Mouse (Mus musculus) adrenal gland, adult 8-10 months (tissue): ENCODE results near the gene P3h1. TPM values are rescaled to one million over a fixed set of nuclear protein-coding genes. Genes with fewer than 3 reads are reported as not detected.

Source experiments
- DNase-seq: peaks from one replicate; pipeline ENCODE4 v3.0.0; 2022
- total RNA-seq, 4 experiments: library from RNA; stranded (reverse); gene quantifications; 2 replicates each; pipeline ENCODE4 v1.2.4; 2022

Gene P3h1
- 10 to 100 TPM; 26.1 to 35.2 (median 28.6) TPM for total RNA-seq

DNA sequence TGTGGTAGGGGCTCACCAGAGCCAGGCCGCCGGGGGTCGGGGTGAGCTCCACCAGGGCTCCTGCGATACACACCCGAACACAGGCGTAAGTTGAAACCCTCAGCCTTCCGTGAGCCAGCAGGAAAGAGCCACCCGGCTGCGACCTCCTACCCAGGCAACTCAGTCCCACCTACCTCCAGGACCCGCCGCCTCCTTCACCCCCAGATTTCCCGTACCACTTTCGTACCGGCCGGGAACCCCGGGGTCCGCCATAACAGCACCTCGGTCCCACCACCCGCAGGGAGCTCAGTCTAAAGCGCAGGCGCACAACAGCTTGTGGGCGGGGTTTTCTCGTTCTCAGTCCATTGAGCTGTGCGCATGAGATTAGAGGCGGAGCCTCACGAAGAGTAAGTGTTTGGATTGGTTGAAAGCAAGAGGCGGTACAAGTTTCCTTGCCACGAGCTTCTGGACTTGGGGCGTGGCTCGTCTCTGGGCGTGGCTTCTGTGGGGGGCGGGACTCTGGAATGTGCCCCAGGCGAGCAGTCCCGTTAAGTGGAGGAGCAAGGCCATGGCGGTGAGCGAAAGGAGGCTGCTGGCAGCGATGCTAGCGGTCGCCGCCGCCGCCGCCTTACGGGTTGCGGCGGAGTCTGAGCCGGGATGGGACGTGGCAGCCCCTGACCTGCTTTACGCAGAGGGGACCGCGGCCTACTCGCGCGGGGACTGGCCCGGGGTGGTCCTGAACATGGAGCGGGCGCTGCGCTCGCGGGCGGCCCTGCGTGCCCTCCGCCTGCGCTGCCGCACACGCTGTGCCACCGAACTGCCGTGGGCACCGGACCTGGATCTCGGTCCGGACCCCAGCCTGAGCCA lies at the start of gene P3h1, which contains the start of gene AU022252:
P3h1 (plus strand) TSS at position 506 of the 846 bp plus-strand sequence.
AU022252 (minus strand) TSS at position 303 of the 846 bp plus-strand sequence.
- DNase-seq: peak; percentile 99

GRCm38 (mm10) chr4:119183525-119183924 lies 49.2 kb upstream of the P3h1 start:
- no peak for DNase-seq

DNA sequence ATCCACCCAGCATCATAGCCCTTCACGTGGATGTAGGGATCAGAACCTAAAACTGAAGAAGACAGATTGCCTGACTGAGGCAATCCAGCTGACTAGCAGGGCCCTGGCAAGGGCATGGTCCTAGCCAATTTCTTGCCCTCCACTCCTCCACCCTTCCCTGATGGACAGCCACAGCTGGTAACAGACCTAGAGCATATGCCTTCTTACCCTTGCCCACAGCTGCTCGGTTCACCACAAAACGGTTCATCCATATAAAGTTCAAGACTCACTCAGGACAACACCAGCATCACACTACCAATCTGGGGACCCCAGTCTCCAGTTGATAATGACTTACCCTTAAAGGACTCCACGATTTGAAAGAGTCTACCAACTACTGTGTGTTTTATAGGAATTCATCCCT lies 46.9 kb upstream of the P3h1 start:
- DNase-seq: no peak

GRCm38 (mm10) chr4:119188060-119188785 lies 44.5 kb upstream of the P3h1 start:
- no peak for DNase-seq

- no peak for DNase-seq
Measured at GRCm38 (mm10) chr4:119189392-119189791, 43.3 kb upstream of the P3h1 start.

- DNase-seq: no peak
Measured at GRCm38 (mm10) chr4:119189864-119190263, 42.9 kb upstream of the P3h1 start, which contains the start of gene Ermap. Ermap (minus strand) TSS chr4:119190011.

- no peak for DNase-seq
Measured at GRCm38 (mm10) chr4:119190618-119191017, 42.1 kb upstream of the P3h1 start.

DNA sequence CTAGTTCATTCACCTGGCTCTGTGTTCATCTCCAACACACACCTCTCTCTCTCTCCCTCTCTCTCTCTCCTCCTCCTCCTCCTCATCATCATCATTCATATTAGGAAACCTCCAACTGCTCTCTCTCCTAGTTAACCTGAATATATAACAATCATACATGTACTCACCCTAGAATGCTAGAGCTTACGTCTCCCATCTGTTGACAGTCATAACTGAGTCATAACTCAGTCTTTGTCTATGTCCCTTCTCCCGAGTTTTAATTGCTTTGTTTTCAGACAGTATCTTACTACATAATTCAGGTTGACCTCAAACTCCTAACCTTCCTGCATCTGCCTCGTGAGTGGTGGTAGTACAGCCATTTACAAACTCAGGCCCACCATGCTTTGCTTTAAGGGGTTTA lies 41.4 kb upstream of the P3h1 start:
- DNase-seq: no peak

DNA sequence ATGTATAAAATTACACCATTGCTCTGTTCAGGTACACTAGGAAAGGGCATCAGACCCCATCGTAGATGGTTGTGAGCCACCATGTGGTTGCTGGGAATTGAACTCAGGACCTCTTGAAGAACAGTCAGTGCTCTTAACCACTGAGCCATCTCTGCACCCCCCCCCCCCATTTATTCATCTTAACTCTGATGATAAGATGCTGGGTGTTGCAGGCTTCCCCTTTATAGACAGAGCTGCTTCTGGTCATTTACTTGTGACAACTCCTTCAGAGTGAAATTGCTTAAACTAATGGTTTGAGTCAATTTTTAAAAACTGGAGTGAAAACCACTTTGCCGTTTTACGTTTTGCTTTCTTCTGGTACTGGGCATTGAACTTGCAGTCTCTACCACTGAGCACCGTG lies 40.0 kb upstream of the P3h1 start:
- no peak for DNase-seq

DNA sequence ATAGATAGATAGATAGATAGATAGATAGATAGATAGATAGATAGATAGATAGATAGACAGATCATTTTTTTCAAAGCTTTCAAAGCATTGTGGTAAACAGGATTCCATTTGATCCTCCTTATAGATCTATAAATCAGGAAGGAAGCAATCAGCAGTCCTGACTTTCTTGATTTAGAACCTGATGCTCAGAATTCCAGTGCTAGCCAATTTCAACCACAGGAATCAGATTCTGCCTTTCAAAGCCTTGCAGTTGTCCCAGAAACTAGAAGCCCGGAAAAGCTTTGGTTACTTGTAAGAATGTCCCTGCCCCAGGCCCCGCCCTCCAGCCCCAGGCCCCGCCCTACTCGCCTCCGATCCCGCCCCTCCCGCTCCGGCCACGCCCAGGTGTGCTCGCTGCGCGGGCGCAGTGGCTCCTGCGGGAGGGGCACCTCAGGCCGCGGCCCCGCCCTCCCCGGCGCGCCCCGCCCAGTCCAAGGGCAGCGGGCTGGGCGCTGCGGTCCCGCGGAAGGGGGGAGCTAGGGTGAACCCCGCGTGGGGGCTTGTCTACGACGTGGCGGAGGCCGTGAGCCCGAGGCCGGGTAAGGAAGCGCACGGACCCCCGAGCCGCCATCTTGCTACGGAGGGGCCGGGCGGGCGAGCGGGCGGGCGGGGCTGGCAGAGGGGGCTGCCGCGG lies 37.7 kb upstream of the P3h1 start, which contains the start of gene Svbp:
Svbp (plus strand) TSS at position 398 of the 673 bp plus-strand sequence.
- peak; percentile 79 for DNase-seq

- DNase-seq: no peak
Measured at GRCm38 (mm10) chr4:119195582-119196320, 37.0 kb upstream of the P3h1 start.

DNA sequence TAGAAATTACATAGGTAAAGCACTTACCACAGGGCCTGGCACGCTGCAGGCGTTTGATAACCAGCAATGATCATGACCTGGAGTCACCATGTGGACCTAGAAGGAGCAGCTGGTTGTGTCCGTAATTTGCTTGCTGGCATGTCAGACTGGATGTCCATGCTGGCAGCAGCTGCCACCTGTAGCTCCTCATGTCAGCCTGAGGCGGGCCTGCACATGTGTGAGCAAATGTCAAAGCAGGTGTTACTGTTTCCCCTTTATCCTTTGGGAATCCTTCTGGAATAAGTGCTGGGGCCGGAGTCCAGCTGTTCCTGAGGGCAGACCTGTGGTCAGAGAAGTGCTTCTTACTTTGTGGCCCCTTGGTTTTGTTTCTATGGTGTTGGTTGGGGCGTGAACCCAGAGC lies 34.6 kb upstream of the P3h1 start:
- no peak for DNase-seq

DNA sequence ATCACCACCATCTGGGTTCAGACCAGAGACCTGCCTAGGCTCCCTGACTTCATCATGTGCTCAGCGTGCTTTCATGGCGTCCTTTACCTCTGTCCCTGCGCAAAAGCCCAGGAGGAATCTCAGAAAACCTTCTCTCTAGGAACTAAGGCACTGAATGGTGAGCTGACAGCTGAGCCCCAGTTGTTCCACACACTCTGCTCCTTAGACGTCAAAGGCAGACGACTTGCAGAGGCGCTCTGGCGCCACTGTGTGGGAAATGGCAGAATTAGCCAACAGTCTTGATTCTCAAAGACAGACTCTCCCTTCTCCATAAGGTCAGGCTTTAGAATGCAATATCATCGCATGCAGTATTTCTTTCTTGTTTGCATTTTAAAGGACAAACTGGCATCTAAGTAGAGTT lies 28.0 kb upstream of the P3h1 start:
- no peak for DNase-seq

GRCm38 (mm10) chr4:119216667-119217066 lies 16.0 kb upstream of the P3h1 start:
- DNase-seq: no peak

DNA sequence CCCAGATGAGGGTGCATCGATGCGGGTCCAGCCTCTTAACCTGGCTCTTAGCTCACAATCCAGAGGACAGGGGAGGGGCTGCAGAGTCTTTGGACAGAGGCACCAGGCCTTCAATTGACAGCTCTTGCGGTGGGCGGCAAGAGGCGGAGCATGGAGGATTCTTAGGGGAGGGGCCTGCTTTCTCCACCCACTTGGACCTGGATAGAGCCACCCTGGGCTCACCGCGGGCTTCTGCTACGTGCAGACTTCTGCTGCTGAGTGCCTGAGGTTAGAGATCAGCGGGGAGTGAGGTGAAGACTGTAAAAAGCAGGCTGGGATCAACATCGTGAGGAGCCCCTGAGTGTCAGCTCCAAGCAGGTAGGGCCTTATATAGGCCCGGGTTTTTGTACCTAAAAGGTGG lies 14.5 kb upstream of the P3h1 start, which contains the start of gene Tmem269:
Tmem269 (minus strand) TSS at position 49 of the 400 bp plus-strand sequence.
- no peak for DNase-seq

DNA sequence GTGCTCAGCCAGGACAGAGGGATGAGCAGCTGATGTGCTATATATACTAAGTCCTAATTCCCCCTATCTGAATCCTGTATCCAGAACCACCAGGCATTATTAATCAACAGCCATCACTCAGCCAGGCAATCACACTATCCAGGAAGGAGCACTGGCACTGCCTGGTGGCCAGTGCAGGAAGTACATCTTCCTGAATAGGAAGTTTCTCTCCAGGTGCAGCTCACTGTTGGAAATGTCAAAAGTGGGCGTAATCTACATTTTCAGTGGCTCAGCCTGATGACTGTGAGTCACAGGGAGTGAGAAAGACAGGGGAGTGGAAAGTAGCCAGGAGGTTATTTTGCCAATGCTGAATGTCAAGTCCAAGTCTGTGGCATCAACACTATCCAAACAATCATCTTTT lies 9.0 kb upstream of the P3h1 start:
- DNase-seq: peak; percentile 59

DNA sequence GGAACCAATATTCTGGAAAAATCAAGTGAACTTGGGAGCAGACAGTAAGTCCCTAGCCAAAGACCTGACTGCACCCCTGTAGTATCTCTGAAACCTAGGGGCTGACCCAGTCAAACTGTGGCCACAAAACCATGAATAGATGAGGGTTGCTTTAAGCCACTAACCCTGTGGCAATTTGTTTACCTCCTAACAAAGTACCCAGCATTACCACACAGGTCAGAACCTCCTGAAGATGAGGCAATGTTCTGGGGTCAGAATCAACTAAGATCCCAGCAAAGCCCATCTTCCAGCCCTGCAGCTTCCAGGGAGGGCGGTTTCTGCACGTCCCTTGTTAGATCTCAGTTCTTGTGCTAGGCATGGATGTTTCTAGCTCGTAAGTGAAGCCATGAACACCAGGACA lies 8.2 kb upstream of the P3h1 start:
- no peak for DNase-seq

DNA sequence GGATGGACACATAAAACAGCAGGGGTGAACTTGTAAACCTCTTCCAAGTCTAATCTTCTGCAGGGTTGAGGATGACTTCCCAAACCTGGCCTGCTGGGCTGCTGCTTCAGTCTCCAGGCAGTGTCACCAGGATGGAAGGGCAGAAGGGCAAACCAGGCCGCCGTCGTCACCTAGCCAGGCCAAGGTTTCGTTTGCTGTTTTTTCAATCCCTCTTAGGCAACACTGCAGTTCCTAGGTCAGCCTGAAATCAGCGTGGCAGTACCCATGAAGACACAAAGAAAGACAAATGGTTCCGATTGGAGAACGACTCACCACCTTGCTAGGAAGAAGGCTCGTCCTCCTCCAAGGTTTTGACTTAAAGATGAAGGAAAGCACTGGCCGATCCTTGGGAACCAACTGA lies 7.0 kb upstream of the P3h1 start:
- DNase-seq: peak; percentile 47

GRCm38 (mm10) chr4:119226751-119227150 lies 6.0 kb upstream of the P3h1 start:
- DNase-seq: no peak

DNA sequence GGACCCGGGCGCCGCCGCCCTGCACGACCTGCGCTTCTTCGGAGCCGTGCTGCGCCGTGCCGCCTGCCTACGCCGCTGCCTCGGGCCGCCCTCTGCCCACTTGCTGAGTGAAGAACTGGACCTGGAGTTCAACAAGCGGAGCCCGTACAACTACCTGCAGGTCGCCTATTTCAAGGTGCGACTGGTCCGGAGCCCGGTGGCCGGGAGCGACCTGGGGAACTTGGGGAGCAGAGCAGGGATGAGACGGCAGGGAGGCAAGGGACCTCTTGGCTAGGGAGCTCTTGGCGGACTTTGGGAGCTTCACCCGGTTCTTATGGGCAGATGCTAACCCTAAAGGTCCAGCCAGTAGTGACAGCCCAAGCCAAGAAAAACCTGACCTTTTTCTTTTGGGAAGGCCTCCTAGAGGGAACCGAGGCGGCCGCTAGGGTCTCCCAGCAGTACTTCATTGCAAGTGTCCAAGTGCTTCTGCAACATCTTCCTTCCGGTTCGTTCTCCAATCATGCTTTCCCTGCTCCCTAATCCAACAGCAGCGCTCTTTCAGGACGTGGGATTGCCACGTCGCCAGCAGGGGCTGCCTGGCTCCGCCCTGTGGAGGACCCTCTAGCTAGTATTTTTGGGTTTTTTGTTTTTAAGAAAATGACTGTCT lies 664 bp downstream of the P3h1 start:
- DNase-seq: peak; percentile 39

DNA sequence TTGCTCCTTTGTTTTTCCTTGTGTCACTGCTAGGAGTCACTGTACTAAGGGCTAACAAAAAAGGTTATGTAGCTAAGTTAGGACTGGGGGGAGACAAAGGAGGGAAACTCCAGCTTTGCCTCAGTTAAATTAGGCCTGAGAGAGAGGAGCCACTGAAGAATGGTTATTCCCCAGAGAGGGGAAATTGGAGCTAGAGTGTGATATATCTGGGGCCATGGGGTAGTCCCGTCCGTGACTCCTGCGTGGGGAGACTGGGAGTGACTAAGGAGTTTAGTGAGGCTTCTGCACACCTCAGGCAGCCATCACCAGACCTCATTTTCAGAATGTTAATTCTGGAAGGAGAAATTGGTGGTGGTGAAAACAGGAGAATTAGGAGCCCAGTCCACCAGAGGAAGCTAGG lies 1.6 kb downstream of the P3h1 start:
- no peak for DNase-seq

GRCm38 (mm10) chr4:119238661-119239060 lies 5.9 kb downstream of the P3h1 start:
- no peak for DNase-seq
